Mouse (Mus musculus): ENCODE measurements at regions not wholly inside any gene's neighbourhood (a gene's known extent, or its start where the extent isn't known, plus 50 kb on each side); places are given as distances from the start of the nearest gene placed in this dataset.
"Not testable (repeated sequence)": the region's sequence is repeated elsewhere in the genome, so short reads cannot be mapped to it uniquely, and the experiment has no call there.

- intact Hi-C loops (cut with DNase I) = no loop called here
- DNase-seq = no peak
These were observed 121.9 kb upstream of the Shb start for GRCm38 (mm10) chr4:45654019-45654803.

GRCm38 (mm10) chr4:45648884-45649577, 116.8 kb upstream of the Shb start:
- intact Hi-C loops (cut with DNase I) = no loop called here
- DNase-seq = no peak

GRCm38 (mm10) chr4:45647514-45647913, 115.2 kb upstream of the Shb start:
- intact Hi-C loops (cut with DNase I) = no loop called here
- no peak for DNase-seq

- DNase-seq = no peak
- intact Hi-C loops (cut with DNase I) = no loop called here
These were observed 110.3 kb upstream of the Shb start for GRCm38 (mm10) chr4:45642604-45643003.

- DNase-seq = no peak
- intact Hi-C loops (cut with DNase I) = no loop called here
These were observed 109.0 kb upstream of the Shb start for GRCm38 (mm10) chr4:45641272-45641671.

GRCm38 (mm10) chr4:45640713-45641112, 108.4 kb upstream of the Shb start:
- intact Hi-C loops (cut with DNase I) = no loop called here
- no peak for DNase-seq

GRCm38 (mm10) chr4:45639397-45640034, 107.2 kb upstream of the Shb start:
- DNase-seq = no peak
- intact Hi-C loops (cut with DNase I) = no loop called here

GRCm38 (mm10) chr4:45638411-45638810, 106.1 kb upstream of the Shb start:
- intact Hi-C loops (cut with DNase I) = no loop called here
- DNase-seq = no peak

- intact Hi-C loops (cut with DNase I) = no loop called here
- DNase-seq = no peak
These were observed 99.2 kb upstream of the Shb start for GRCm38 (mm10) chr4:45631276-45632045.

GRCm38 (mm10) chr4:45625633-45626032, 93.4 kb upstream of the Shb start:
- intact Hi-C loops (cut with DNase I) = no loop called here
- no peak for DNase-seq

GRCm38 (mm10) chr4:45622017-45622416, 89.7 kb upstream of the Shb start:
- intact Hi-C loops (cut with DNase I) = no loop called here
- DNase-seq = no peak

- intact Hi-C loops (cut with DNase I) = no loop called here
- no peak for DNase-seq
These were observed 84.9 kb upstream of the Shb start for GRCm38 (mm10) chr4:45617126-45617525.

GRCm38 (mm10) chr4:45613498-45613897, 81.2 kb upstream of the Shb start:
- intact Hi-C loops (cut with DNase I) = not testable (repeated sequence)

GRCm38 (mm10) chr4:45612132-45612531, 79.9 kb upstream of the Shb start:
- DNase-seq = peak; percentile 38
- intact Hi-C loops (cut with DNase I) = no loop called here

More at GRCm38 (mm10) chr4:45613498-45613897, 81.2 kb upstream of the Shb start:
- DNase-seq = not testable (repeated sequence)

GRCm38 (mm10) chr4:45610937-45611336, 78.7 kb upstream of the Shb start:
- intact Hi-C loops (cut with DNase I) = no loop called here

GRCm38 (mm10) chr4:45606578-45606977, 74.3 kb upstream of the Shb start:
- peak; percentile 26 for DNase-seq
- intact Hi-C loops (cut with DNase I) = no loop called here

More at GRCm38 (mm10) chr4:45610937-45611336, 78.7 kb upstream of the Shb start:
- DNase-seq = no peak

- no peak for DNase-seq
- intact Hi-C loops (cut with DNase I) = no loop called here
These were observed 73.4 kb upstream of the Shb start for GRCm38 (mm10) chr4:45605681-45606080.

GRCm38 (mm10) chr4:45604271-45604800, 72.1 kb upstream of the Shb start:
- intact Hi-C loops (cut with DNase I) = no loop called here
- DNase-seq = peak; percentile 55

GRCm38 (mm10) chr4:45600520-45600919, 68.2 kb upstream of the Shb start:
- intact Hi-C loops (cut with DNase I) = no loop called here
- DNase-seq = no peak

GRCm38 (mm10) chr4:45593435-45593991, 61.2 kb upstream of the Shb start:
- intact Hi-C loops (cut with DNase I) = no loop called here
- no peak for DNase-seq
